Mouse (Mus musculus): ENCODE results near the gene Mroh2a. TPM values are rescaled to one million over a fixed set of nuclear protein-coding genes. Genes with fewer than 3 reads are reported as not detected.

The Mroh2a gene
- total RNA-seq, 2 experiments from 2014 or later, result 0.06 to 0.20 TPM

GRCm38 (mm10) chr1:88253540-88253939 is 26.8 kb downstream of the Mroh2a start:
- peak in 1 of 2 experiments; percentile 36 for DNase-seq (ENCODE audit: extremely low spot score in 1 of 2, low spot score in 2 of 2)
- intact Hi-C loops (cut with DNase I), result no loop called here

GRCm38 (mm10) chr1:88254793-88255465 is 28.1 kb downstream of the Mroh2a start:
- peak in 1 of 2 experiments; percentile 76 for DNase-seq (ENCODE audit: extremely low spot score in 1 of 2, low spot score in 2 of 2)
- intact Hi-C loops (cut with DNase I), result no loop called here

- DNase-seq (ENCODE audit: extremely low spot score in 1 of 2, low spot score in 2 of 2), result peak in 1 of 2 experiments; percentile 64
- intact Hi-C loops (cut with DNase I), result no loop called here
These were observed 28.7 kb downstream of the Mroh2a start for GRCm38 (mm10) chr1:88255466-88255857.

- intact Hi-C loops (cut with DNase I), result no loop called here
- DNase-seq (ENCODE audit: extremely low spot score in 1 of 2, low spot score in 2 of 2), result peak in 1 of 2 experiments; percentile 83
These were observed 29.4 kb downstream of the Mroh2a start for GRCm38 (mm10) chr1:88255989-88256754.

GRCm38 (mm10) chr1:88256886-88257663 is 30.3 kb downstream of the Mroh2a start:
- peak in 1 of 2 experiments; percentile 42 for DNase-seq (ENCODE audit: extremely low spot score in 1 of 2, low spot score in 2 of 2)
- intact Hi-C loops (cut with DNase I), result no loop called here

- DNase-seq (ENCODE audit: extremely low spot score in 1 of 2, low spot score in 2 of 2), result peak in 1 of 2 experiments; percentile 64
- intact Hi-C loops (cut with DNase I), result no loop called here
These were observed 30.9 kb downstream of the Mroh2a start for GRCm38 (mm10) chr1:88257681-88258080.

- intact Hi-C loops (cut with DNase I), result no loop called here
- peak in 1 of 2 experiments; percentile 51 for DNase-seq (ENCODE audit: extremely low spot score in 1 of 2, low spot score in 2 of 2)
These were observed 31.6 kb downstream of the Mroh2a start for GRCm38 (mm10) chr1:88258361-88258760.

GRCm38 (mm10) chr1:88258881-88259642 is 32.3 kb downstream of the Mroh2a start:
- peak in 1 of 2 experiments; percentile 69 for DNase-seq (ENCODE audit: extremely low spot score in 1 of 2, low spot score in 2 of 2)
- intact Hi-C loops (cut with DNase I), result no loop called here

- peak in 1 of 2 experiments; percentile 66 for DNase-seq (ENCODE audit: extremely low spot score in 1 of 2, low spot score in 2 of 2)
- intact Hi-C loops (cut with DNase I), result no loop called here
These were observed 32.8 kb downstream of the Mroh2a start for GRCm38 (mm10) chr1:88259643-88260024.

GRCm38 (mm10) chr1:88260114-88260513 is 33.3 kb downstream of the Mroh2a start:
- peak in 1 of 2 experiments; percentile 88 for DNase-seq (ENCODE audit: extremely low spot score in 1 of 2, low spot score in 2 of 2)
- intact Hi-C loops (cut with DNase I), result no loop called here

- intact Hi-C loops (cut with DNase I), result no loop called here
- peak in 1 of 2 experiments; percentile 41 for DNase-seq (ENCODE audit: extremely low spot score in 1 of 2, low spot score in 2 of 2)
These were observed 34.0 kb downstream of the Mroh2a start for GRCm38 (mm10) chr1:88260604-88261377.

- intact Hi-C loops (cut with DNase I), result no loop called here
These were observed 34.9 kb downstream of the Mroh2a start for GRCm38 (mm10) chr1:88261706-88262105.

GRCm38 (mm10) chr1:88262255-88262654 is 35.5 kb downstream of the Mroh2a start:
- intact Hi-C loops (cut with DNase I), result no loop called here
- peak in 1 of 2 experiments; percentile 86 for DNase-seq (ENCODE audit: extremely low spot score in 1 of 2, low spot score in 2 of 2)

More at GRCm38 (mm10) chr1:88261706-88262105, 34.9 kb downstream of the Mroh2a start:
- peak in 1 of 2 experiments; percentile 60 for DNase-seq (ENCODE audit: extremely low spot score in 1 of 2, low spot score in 2 of 2)

GRCm38 (mm10) chr1:88262961-88263360 is 36.2 kb downstream of the Mroh2a start:
- peak in 1 of 2 experiments; percentile 51 for DNase-seq (ENCODE audit: extremely low spot score in 1 of 2, low spot score in 2 of 2)
- intact Hi-C loops (cut with DNase I), result no loop called here

- DNase-seq (ENCODE audit: extremely low spot score in 1 of 2, low spot score in 2 of 2), result peak in 1 of 2 experiments; percentile 51
- intact Hi-C loops (cut with DNase I), result no loop called here
These were observed 37.0 kb downstream of the Mroh2a start for GRCm38 (mm10) chr1:88263778-88264177.

- DNase-seq (ENCODE audit: extremely low spot score in 1 of 2, low spot score in 2 of 2), result no peak
- intact Hi-C loops (cut with DNase I), result no loop called here
These were observed 37.6 kb downstream of the Mroh2a start for GRCm38 (mm10) chr1:88264237-88264868.

- DNase-seq (ENCODE audit: extremely low spot score in 1 of 2, low spot score in 2 of 2), result peak in 1 of 2 experiments; percentile 85
- intact Hi-C loops (cut with DNase I), result no loop called here
These were observed 38.1 kb downstream of the Mroh2a start for GRCm38 (mm10) chr1:88264869-88265240.

Data from left cerebral cortex, postnatal 10 days (tissue).